Mouse (Mus musculus): ENCODE results near the gene Anpep. TPM values are rescaled to one million over a fixed set of nuclear protein-coding genes. Genes with fewer than 3 reads are reported as not detected.

Gene Anpep
- total and polyA plus RNA-seq, 3 experiments = 7.6 to 77.2 (median 40.2) TPM

GRCm38 (mm10) chr7:79831145-79831544 lies 29.7 kb downstream of the Anpep start:
- TF ChIP-seq E2F4 (IDR thresholded peaks at IDR 0.05; ENCODE audit: borderline replicate concordance, low read depth, low read length) = no peak
- no peak for TF ChIP-seq SMC3 (IDR thresholded peaks at IDR 0.05; ENCODE audit: low read depth, low read length)
- no peak for TF ChIP-seq POLR2AphosphoS5 (IDR thresholded peaks at IDR 0.05; ENCODE audit: borderline replicate concordance, low read depth, low read length)
- TF ChIP-seq POLR2AphosphoS2 (IDR thresholded peaks at IDR 0.05; ENCODE audit: low read length) = no peak

GRCm38 (mm10) chr7:79828341-79828740 lies 32.5 kb downstream of the Anpep start:
- no peaks in the 10 kb centered on the region for H3K27me3 ChIP-seq (ENCODE audit: control insufficient read depth in 1 of 2, insufficient read depth in 2 of 2, low read length in 2 of 2)
- no peak overlapping the region for H3K4me3 ChIP-seq (ENCODE audit: control insufficient read depth in 1 of 2, insufficient read depth in 1 of 2, low read depth in 2 of 2, low read length in 2 of 2)
- no peak for DNase-seq (ENCODE audit: low read depth, low spot score)
- no peaks in the 10 kb centered on the region for H3K79me2 ChIP-seq (ENCODE audit: control insufficient read depth, insufficient read depth, low read length, poor library complexity)
- no peak overlapping the region for H3K9ac ChIP-seq (ENCODE audit: control insufficient read depth, low read depth, low read length, poor library complexity, severe bottlenecking)
- H3K9me3 ChIP-seq (replicated peaks; ENCODE audit: insufficient read depth, low read length) = no peaks in the 10 kb centered on the region
- H3K36me3 ChIP-seq (ENCODE audit: control insufficient read depth in 1 of 2, insufficient read depth in 2 of 2, low read length in 2 of 2) = no peaks in the 10 kb centered on the region
- no peaks in the 10 kb centered on the region for H3K4me1 ChIP-seq (ENCODE audit: control insufficient read depth in 1 of 2, insufficient read depth in 2 of 2, low read length in 2 of 2)
- TF ChIP-seq MAX (IDR thresholded peaks at IDR 0.05; ENCODE audit: low read length) = no peak
- TF ChIP-seq EP300 (IDR thresholded peaks at IDR 0.05; ENCODE audit: low read depth in 1 of 2, low read length in 2 of 2) = no peak
- no peak for TF ChIP-seq KAT2A (conservative IDR thresholded peaks at IDR 0.05; ENCODE audit: low read depth, low read length)
- TF ChIP-seq ETS1 (IDR thresholded peaks at IDR 0.05; ENCODE audit: low read depth, low read length) = no peak
- no peak for TF ChIP-seq BHLHE40 (IDR thresholded peaks at IDR 0.05; ENCODE audit: borderline replicate concordance, low read depth, low read length)
- no peak for TF ChIP-seq TAL1 (IDR thresholded peaks at IDR 0.05; ENCODE audit: low read length)
- TF ChIP-seq SIN3A (IDR thresholded peaks at IDR 0.05; ENCODE audit: low read length) = no peak
- no peak for TF ChIP-seq SMC3 (IDR thresholded peaks at IDR 0.05; ENCODE audit: low read depth, low read length)
- no peak for TF ChIP-seq USF2 (IDR thresholded peaks at IDR 0.05; ENCODE audit: borderline replicate concordance in 1 of 2, insufficient read depth in 1 of 2, low read depth in 1 of 2, low read length in 2 of 2)
- TF ChIP-seq MXI1 (IDR thresholded peaks at IDR 0.05; ENCODE audit: low read depth, low read length) = no peak
- H3K27ac ChIP-seq (ENCODE audit: control insufficient read depth, low read depth, low read length) = no peak overlapping the region

More at GRCm38 (mm10) chr7:79831145-79831544, 29.7 kb downstream of the Anpep start:
- Histone ChIP-seq H3K79me2 (ENCODE audit: control insufficient read depth, insufficient read depth, low read length, poor library complexity) (no peaks in the 10 kb centered on the region), H3K4me1 (ENCODE audit: control insufficient read depth in 1 of 2, insufficient read depth in 2 of 2, low read length in 2 of 2) (no peaks in the 10 kb centered on the region), H3K27ac (ENCODE audit: control insufficient read depth, low read depth, low read length) (no peak overlapping the region), H3K36me3 (ENCODE audit: control insufficient read depth in 1 of 2, insufficient read depth in 2 of 2, low read length in 2 of 2) (no peaks in the 10 kb centered on the region), H3K9me3 (replicated peaks; ENCODE audit: insufficient read depth, low read length) (no peaks in the 10 kb centered on the region), H3K4me3 (ENCODE audit: control insufficient read depth in 1 of 2, insufficient read depth in 1 of 2, low read depth in 2 of 2, low read length in 2 of 2) (no peak overlapping the region), H3K27me3 (ENCODE audit: control insufficient read depth in 1 of 2, insufficient read depth in 2 of 2, low read length in 2 of 2) (no peaks in the 10 kb centered on the region), H3K9ac (ENCODE audit: control insufficient read depth, low read depth, low read length, poor library complexity, severe bottlenecking) (no peak overlapping the region)
- no peak for DNase-seq (ENCODE audit: low read depth, low spot score)

GRCm38 (mm10) chr7:79822092-79822695 lies 38.7 kb downstream of the Anpep start:
- H3K9ac ChIP-seq (ENCODE audit: control insufficient read depth, low read depth, low read length, poor library complexity, severe bottlenecking) = no peak overlapping the region
- H3K9me3 ChIP-seq (replicated peaks; ENCODE audit: insufficient read depth, low read length) = no peaks in the 10 kb centered on the region
- H3K36me3 ChIP-seq (ENCODE audit: control insufficient read depth in 1 of 2, insufficient read depth in 2 of 2, low read length in 2 of 2) = peaks cover 0 to 11% of the 10 kb centered on the region in 2 experiments; a peak in 2 of 4 replicates
- no peak overlapping the region for H3K27ac ChIP-seq (ENCODE audit: control insufficient read depth, low read depth, low read length)
- no peak for TF ChIP-seq TBP (IDR thresholded peaks at IDR 0.05; ENCODE audit: low read depth, low read length)
- TF ChIP-seq POLR2AphosphoS2 (IDR thresholded peaks at IDR 0.05; ENCODE audit: low read length) = no peak
- TF ChIP-seq EP300 (IDR thresholded peaks at IDR 0.05; ENCODE audit: low read depth in 1 of 2, low read length in 2 of 2) = no peak
- TF ChIP-seq MAZ (IDR thresholded peaks at IDR 0.05; ENCODE audit: low read depth, low read length) = no peak
- TF ChIP-seq ZNF384 (IDR thresholded peaks at IDR 0.05; ENCODE audit: low read depth, low read length) = no peak
- no peak for TF ChIP-seq MAFK (IDR thresholded peaks at IDR 0.05; ENCODE audit: borderline replicate concordance, low read depth, low read length)
- no peak for TF ChIP-seq RAD21 (IDR thresholded peaks at IDR 0.05; ENCODE audit: low read depth, low read length)
- no peak for TF ChIP-seq JUND (IDR thresholded peaks at IDR 0.05; ENCODE audit: low read depth, low read length)
- no peak for DNase-seq (ENCODE audit: low read depth, low spot score)
- no peak overlapping the region for H3K4me3 ChIP-seq (ENCODE audit: control insufficient read depth in 1 of 2, insufficient read depth in 1 of 2, low read depth in 2 of 2, low read length in 2 of 2)
- peaks cover 8 to 15% of the 10 kb centered on the region in 2 experiments for H3K4me1 ChIP-seq (ENCODE audit: control insufficient read depth in 1 of 2, insufficient read depth in 2 of 2, low read length in 2 of 2)
- H3K27me3 ChIP-seq (ENCODE audit: control insufficient read depth in 1 of 2, insufficient read depth in 2 of 2, low read length in 2 of 2) = no peaks in the 10 kb centered on the region
- no peaks in the 10 kb centered on the region for H3K79me2 ChIP-seq (ENCODE audit: control insufficient read depth, insufficient read depth, low read length, poor library complexity)
